8 mouse cellular contexts compared by ENCODE assay signal in genomic region chr9:108305629-108306520, GRCm38 (mm10). TPM values are rescaled to one million over a fixed set of nuclear protein-coding genes. Genes with fewer than 3 reads are reported as not detected.
DNase-seq lines count a peak whose midpoint lies in the region; ATAC-seq and TF ChIP-seq lines count a peak whose summit lies in the region.

Gene Rhoa (plus strand): TSS chr9:108306129.
Gene Tcta (minus strand): TSS chr9:108306160.

- peak within 1 kb of the TSS; percentile 100 for H3K27ac ChIP-seq in heart, embryonic 11.5 days (ENCODE audit: low read depth, low read length)
- H3K27ac ChIP-seq in kidney, embryonic 16.5 days (ENCODE audit: low read length): peak within 1 kb of the TSS; percentile 100
- peak within 1 kb of the TSS; percentile 93 for H3K27ac ChIP-seq in liver, adult 2 months (replicated peaks; ENCODE audit: insufficient read depth, low read depth, low read length)

- H3K36me3 ChIP-seq in C2C12 (ENCODE audit: control insufficient read depth, insufficient read depth): peaks cover 22% of the 10 kb centered on the region
- H3K36me3 ChIP-seq in erythroblast, embryonic 14.5 days (ENCODE audit: control insufficient read depth): peaks cover 56% of the 10 kb centered on the region
- H3K36me3 ChIP-seq in heart, embryonic 11.5 days (ENCODE audit: control insufficient read depth, insufficient read depth, low read length): peaks cover 5% of the 10 kb centered on the region; the same call in 1 of the 2 replicates
- peaks cover 22% of the 10 kb centered on the region for H3K36me3 ChIP-seq in kidney, embryonic 16.5 days (ENCODE audit: insufficient read depth, low read length)
- peaks cover 14% of the 10 kb centered on the region for H3K36me3 ChIP-seq in liver, adult 2 months (ENCODE audit: control insufficient read depth, insufficient read depth, low read length)
- H3K36me3 ChIP-seq in myocyte (ENCODE audit: control insufficient read depth, insufficient read depth): no peaks in the 10 kb centered on the region
- peaks cover 1% of the 10 kb centered on the region; the same call in 1 of the 2 replicates for H3K36me3 ChIP-seq in splenic B cell, adult 2 months (ENCODE audit: control insufficient read depth, insufficient read depth, low read length, poor library complexity, severe bottlenecking)

- DNase-seq in brain, embryonic 14.5 days (ENCODE audit: low read depth): peak; percentile 100
- peak; percentile 99 for DNase-seq in liver, adult 2 months (ENCODE audit: extremely low read depth, low read depth, low spot score)
- peak; percentile 100 for DNase-seq in splenic B cell, adult 2 months (ENCODE audit: low read depth, low spot score)

- peak within 1 kb of the TSS; percentile 94 for H3K4me2 ChIP-seq in heart, embryonic 11.5 days
- peak within 1 kb of the TSS; percentile 88 for H3K4me2 ChIP-seq in kidney, embryonic 16.5 days (replicated peaks; ENCODE audit: low read depth, low read length)
- H3K4me2 ChIP-seq in myocyte (ENCODE audit: low read depth): peak within 1 kb of the TSS; percentile 89

- peak within 1 kb of the TSS; percentile 94 for H3ac ChIP-seq in C2C12 (ENCODE audit: control insufficient read depth, insufficient read length, low read depth)
- H3ac ChIP-seq in myocyte (ENCODE audit: control insufficient read depth, insufficient read length): peak within 1 kb of the TSS; percentile 95

- H3K79me2 ChIP-seq in C2C12 (ENCODE audit: control insufficient read depth, insufficient read depth): peaks cover 71% of the 10 kb centered on the region
- peaks cover 13% of the 10 kb centered on the region for H3K79me2 ChIP-seq in liver, adult 2 months (ENCODE audit: control insufficient read depth, insufficient read depth, low read length)
- peaks cover 53% of the 10 kb centered on the region for H3K79me2 ChIP-seq in myocyte (ENCODE audit: control insufficient read depth, insufficient read depth)

- H3K79me3 ChIP-seq in C2C12 (ENCODE audit: low read depth): peaks cover 49% of the 10 kb centered on the region

- under 1% methylated on average over 81 of the region's 81 CpGs for WGBS in heart, embryonic 11.5 days (ENCODE audit: insufficient replicate concordance)
- WGBS in kidney, embryonic 16.5 days: under 1% methylated on average over 72 of the region's 81 CpGs
- WGBS in liver, adult 2 months: under 1% methylated on average over 77 of the region's 81 CpGs

- peak; percentile 93 for ATAC-seq in heart, embryonic 11.5 days (replicated peaks; ENCODE audit: insufficient number of reproducible peaks, low FRiP score, low TSS enrichment)
- ATAC-seq in kidney, embryonic 16.5 days (ENCODE audit: low FRiP score, low TSS enrichment): peak; percentile 97

- H3K9ac ChIP-seq in heart, embryonic 11.5 days (ENCODE audit: low read depth, low read length): peak within 1 kb of the TSS; percentile 98
- peak within 1 kb of the TSS; percentile 97 for H3K9ac ChIP-seq in kidney, embryonic 16.5 days (replicated peaks; ENCODE audit: low read length)
- H3K9ac ChIP-seq in liver, adult 2 months (ENCODE audit: low read depth, low read length): peak within 1 kb of the TSS; percentile 96

- H3K27me3 ChIP-seq in C2C12 (ENCODE audit: control insufficient read depth, insufficient read depth, insufficient read length) (no peaks in the 10 kb centered on the region), myocyte (ENCODE audit: control insufficient read depth, insufficient read depth, insufficient read length) (no peaks in the 10 kb centered on the region)
- no peaks in the 10 kb centered on the region for H3K27me3 ChIP-seq in erythroblast, embryonic 14.5 days (ENCODE audit: control insufficient read depth)
- no peaks in the 10 kb centered on the region for H3K27me3 ChIP-seq in heart, embryonic 11.5 days (ENCODE audit: control insufficient read depth, insufficient read depth, low read length)
- no peaks in the 10 kb centered on the region for H3K27me3 ChIP-seq in kidney, embryonic 16.5 days (ENCODE audit: insufficient read depth, low read length)
- H3K27me3 ChIP-seq in liver, adult 2 months (ENCODE audit: control insufficient read depth, insufficient read depth, low read length): no peaks in the 10 kb centered on the region
- no peaks in the 10 kb centered on the region for H3K27me3 ChIP-seq in splenic B cell, adult 2 months (ENCODE audit: control insufficient read depth, insufficient read depth, low read length, poor library complexity, severe bottlenecking)

- peak; percentile 72; the same call in 1 of the 2 replicates for TF ChIP-seq POLR2A in brain, embryonic 14.5 days (IDR thresholded peaks at IDR 0.05; ENCODE audit: borderline replicate concordance, extremely low read depth, insufficient read depth, insufficient read length, poor library complexity, severe bottlenecking)
- peak; percentile 90 for TF ChIP-seq POLR2A in liver, adult 2 months (IDR thresholded peaks at IDR 0.05; ENCODE audit: extremely low read depth, insufficient read depth, low read length)
- TF ChIP-seq POLR2A in myocyte (IDR thresholded peaks at IDR 0.05; ENCODE audit: insufficient read length, low read depth): peak; percentile 87

- no peak for TF ChIP-seq CTCF in C2C12 (IDR thresholded peaks at IDR 0.05; ENCODE audit: control insufficient read depth, insufficient read depth, insufficient read length)
- TF ChIP-seq CTCF in brain, embryonic 14.5 days (IDR thresholded peaks at IDR 0.05; ENCODE audit: borderline replicate concordance, extremely low read depth, insufficient read depth, insufficient read length): no peak
- no peak for TF ChIP-seq CTCF in liver, adult 2 months (IDR thresholded peaks at IDR 0.05; ENCODE audit: low read depth, low read length)

- H3K4me1 ChIP-seq in erythroblast, embryonic 14.5 days (ENCODE audit: control insufficient read depth): peaks cover 56% of the 10 kb centered on the region
- peaks cover 24% of the 10 kb centered on the region for H3K4me1 ChIP-seq in heart, embryonic 11.5 days (ENCODE audit: control insufficient read depth, insufficient read depth, low read length)
- peaks cover 41% of the 10 kb centered on the region for H3K4me1 ChIP-seq in kidney, embryonic 16.5 days (ENCODE audit: insufficient read depth, low read length)
- peaks cover 27% of the 10 kb centered on the region for H3K4me1 ChIP-seq in liver, adult 2 months (ENCODE audit: control insufficient read depth, insufficient read depth, low read length)

- no peaks in the 10 kb centered on the region for H3K9me3 ChIP-seq in erythroblast, embryonic 14.5 days (ENCODE audit: control insufficient read depth, low read length)
- no peaks in the 10 kb centered on the region for H3K9me3 ChIP-seq in heart, embryonic 11.5 days (replicated peaks; ENCODE audit: control insufficient read depth, low read length)
- H3K9me3 ChIP-seq in kidney, embryonic 16.5 days (ENCODE audit: low read length): no peaks in the 10 kb centered on the region

- H3K4me3 ChIP-seq in C2C12 (ENCODE audit: insufficient read depth, poor library complexity, severe bottlenecking) (peak within 1 kb of the TSS; percentile 83), myocyte (peak within 1 kb of the TSS; percentile 85)
- H3K4me3 ChIP-seq in erythroblast, embryonic 14.5 days (replicated peaks): peak within 1 kb of the TSS; percentile 83
- H3K4me3 ChIP-seq in heart, embryonic 11.5 days (ENCODE audit: low read depth, low read length): peak within 1 kb of the TSS; percentile 83
- H3K4me3 ChIP-seq in kidney, embryonic 16.5 days (ENCODE audit: low read length): peak within 1 kb of the TSS; percentile 92
- H3K4me3 ChIP-seq in liver, adult 2 months (ENCODE audit: insufficient read depth, low read depth, low read length): peak within 1 kb of the TSS; percentile 91

TF ChIP-seq in C2C12, 6 proteins besides CTCF, POLR2A, EP300 and RAD21:
- TF ChIP-seq USF1 (IDR thresholded peaks at IDR 0.05; ENCODE audit: low read depth) (no peak), MAX (IDR thresholded peaks at IDR 0.05) (no peak), CEBPB (IDR thresholded peaks at IDR 0.05; ENCODE audit: low read depth) (peak; percentile 97), MYOG (IDR thresholded peaks at IDR 0.05; ENCODE audit: control insufficient read depth, extremely low read depth, insufficient read length) (no peak), MYOD1 (IDR thresholded peaks at IDR 0.05; ENCODE audit: control insufficient read depth, insufficient read length, low read depth) (no peak), FOSL1 (IDR thresholded peaks at IDR 0.05; ENCODE audit: insufficient read depth, low read length, poor library complexity, severe bottlenecking) (no peak)
TF ChIP-seq in C2C12: peak in this region for 1.

TF ChIP-seq in myocyte, 11 proteins besides CTCF, POLR2A, EP300 and RAD21 (continues in another document):
- TF ChIP-seq REST (IDR thresholded peaks at IDR 0.05; ENCODE audit: insufficient read depth, insufficient read length) (no peak), MYOD1 (IDR thresholded peaks at IDR 0.05; ENCODE audit: control insufficient read depth in 1 of 3, insufficient read length in 2 of 3, low read depth in 2 of 3) (no peak), MAX (IDR thresholded peaks at IDR 0.05; ENCODE audit: low read depth) (no peak), CEBPB (IDR thresholded peaks at IDR 0.05; ENCODE audit: insufficient read depth, poor library complexity, severe bottlenecking) (peak; percentile 93), SRF (IDR thresholded peaks at IDR 0.05; ENCODE audit: control insufficient read depth, insufficient read length, low read depth) (peak; percentile 14), USF1 (IDR thresholded peaks at IDR 0.05; ENCODE audit: low read depth) (no peak), POLR2AphosphoS2 (IDR thresholded peaks at IDR 0.05; ENCODE audit: insufficient read length, low read depth) (peak; percentile 96), MYOG (IDR thresholded peaks at IDR 0.05; ENCODE audit: control insufficient read depth in 1 of 3, insufficient read depth in 1 of 3, insufficient read length in 2 of 3, low read depth in 2 of 3) (no peak), TCF3 (IDR thresholded peaks at IDR 0.05; ENCODE audit: insufficient read length, low read depth) (no peak)

RNA-seq across cellular contexts. Expression of gene Rhoa, which starts in this region (rescaled TPM):
- polyA plus RNA-seq in C2C12 (2012; fragmentation: generic; extraction: Trizol) (300 TPM), myocyte (2012; fragmentation: generic; extraction: Trizol) (306 TPM)
- 124 and 160 TPM in 2 replicates for polyA plus RNA-seq in brain, embryonic 14.5 days (2012; rRNA removed)
- polyA plus RNA-seq in erythroblast, embryonic 14.5 days (2012): 12.9 and 13.9 TPM in 2 replicates
- 252 and 277 TPM in 2 replicates for polyA plus RNA-seq in heart, embryonic 11.5 days (2014; fragmentation: Nextera tagmentation; extraction: Ambion mirVana)
- 495 and 508 TPM in 2 replicates for polyA plus RNA-seq in kidney, embryonic 16.5 days (2015; fragmentation: Nextera tagmentation; extraction: Ambion mirVana)
- total RNA-seq in liver, adult 2 months (2014; rRNA removed): 123 TPM in 2 replicates
- 64.7 and 82.8 TPM in 2 replicates for polyA plus RNA-seq in liver, adult 2 months (2012; rRNA removed)

RNA-seq across cellular contexts. Expression of gene Tcta, which starts in this region (rescaled TPM):
- 13.7 TPM for polyA plus RNA-seq in C2C12 (2012; fragmentation: generic; extraction: Trizol)
- polyA plus RNA-seq in brain, embryonic 14.5 days (2012; rRNA removed): 34.6 and 39.0 TPM in 2 replicates
- polyA plus RNA-seq in erythroblast, embryonic 14.5 days (2012): 0.16 TPM in 2 replicates
- 28.5 and 34.7 TPM in 2 replicates for polyA plus RNA-seq in heart, embryonic 11.5 days (2014; fragmentation: Nextera tagmentation; extraction: Ambion mirVana)
- polyA plus RNA-seq in kidney, embryonic 16.5 days (2015; fragmentation: Nextera tagmentation; extraction: Ambion mirVana): 34.9 and 38.9 TPM in 2 replicates
- total RNA-seq in liver, adult 2 months (2014; rRNA removed): 17.7 and 17.9 TPM in 2 replicates
- 35.2 and 41.2 TPM in 2 replicates for polyA plus RNA-seq in liver, adult 2 months (2012; rRNA removed)
- 29.8 TPM for polyA plus RNA-seq in myocyte (2012; fragmentation: generic; extraction: Trizol)

Comparison
In these comparisons a context has a peak if more than half of its experiments do, and no peak if none do; other contexts are left out.
1. Peak in every context shown above with its lines: DNase-seq, ATAC-seq, H3K4me3 ChIP-seq and H3K27ac ChIP-seq.
2. RNA of gene Tcta (polyA plus RNA-seq): 34.9 to 38.9 TPM in kidney, embryonic 16.5 days, 35.2 to 41.2 TPM in liver, adult 2 months, 34.6 to 39.0 TPM in brain, embryonic 14.5 days, 29.8 TPM in myocyte (single experiment), 28.5 to 34.7 TPM in heart, embryonic 11.5 days and 13.7 TPM in C2C12 (single experiment); 0.16 TPM in erythroblast, embryonic 14.5 days; every median in the first group is over 10 times any median in the second.